Mouse (Mus musculus) embryonic facial prominence, embryonic 12.5 days (tissue): ENCODE data around the gene Fgfr1op. TPM values are rescaled to one million over a fixed set of nuclear protein-coding genes. Genes with fewer than 3 reads are reported as not detected.

Source experiments
- ATAC-seq: fragments of 200-750 bp; cut with Nextera tagmentation; 2 replicates; pipeline ENCODE4 v1.8.0; 2017; ENCODE audit not compliant: insufficient number of reproducible peaks, insufficient read depth, low FRiP score, low TSS enrichment
- H3K27ac ChIP-seq: fragments of 300-500 bp; sonication (generic); 2 replicates; pipeline ENCODE4 v1.5.1; 2016; ENCODE audit warnings: mild to moderate bottlenecking
- H3K27me3 ChIP-seq: fragments of 300-500 bp; sonication (generic); 2 replicates; pipeline ENCODE4 v1.6.1; 2016; ENCODE audit warnings: mild to moderate bottlenecking, moderate library complexity
- H3K36me3 ChIP-seq: fragments of 300-500 bp; sonication (generic); 2 replicates; pipeline ENCODE4 v1.6.1; 2016; ENCODE audit warnings: mild to moderate bottlenecking
- H3K4me1 ChIP-seq: fragments of 300-500 bp; sonication (generic); 2 replicates; pipeline ENCODE4 v1.6.1; 2016
- H3K4me2 ChIP-seq: fragments of 300-500 bp; sonication (generic); replicated peaks from 2 replicates; pipeline ENCODE4 v1.6.1; 2016; ENCODE audit warnings: mild to moderate bottlenecking, moderate library complexity
- H3K4me3 ChIP-seq: fragments of 300-500 bp; sonication (generic); 2 replicates; pipeline ENCODE4 v1.5.1; 2016; ENCODE audit warnings: mild to moderate bottlenecking
- H3K9ac ChIP-seq: fragments of 300-500 bp; sonication (generic); 2 replicates; pipeline ENCODE4 v1.6.1; 2016; ENCODE audit warnings: mild to moderate bottlenecking, moderate library complexity
- H3K9me3 ChIP-seq: fragments of 300-500 bp; sonication (generic); 2 replicates; pipeline ENCODE4 v1.6.1; 2016; ENCODE audit warnings: mild to moderate bottlenecking, moderate library complexity
- WGBS: fragments of 180-500 bp; shearing (Covaris S2); methylation state at CpG from one replicate; pipeline ENCODE4 v1.1.7; 2016; 5-methylcytosine and 5-hydroxymethylcytosine counted together
- polyA plus RNA-seq: library from polyadenylated mRNA; unstranded; fragments of >200 nt; fragmentation: Nextera tagmentation; extraction: Ambion mirVana; gene quantifications from 2 replicates; pipeline ENCODE4 v1.2.1, GENCODE M21; 2016

The Fgfr1op gene
- polyA plus RNA-seq, 1 experiment from 2014 or later = 43.5 TPM

DNA sequence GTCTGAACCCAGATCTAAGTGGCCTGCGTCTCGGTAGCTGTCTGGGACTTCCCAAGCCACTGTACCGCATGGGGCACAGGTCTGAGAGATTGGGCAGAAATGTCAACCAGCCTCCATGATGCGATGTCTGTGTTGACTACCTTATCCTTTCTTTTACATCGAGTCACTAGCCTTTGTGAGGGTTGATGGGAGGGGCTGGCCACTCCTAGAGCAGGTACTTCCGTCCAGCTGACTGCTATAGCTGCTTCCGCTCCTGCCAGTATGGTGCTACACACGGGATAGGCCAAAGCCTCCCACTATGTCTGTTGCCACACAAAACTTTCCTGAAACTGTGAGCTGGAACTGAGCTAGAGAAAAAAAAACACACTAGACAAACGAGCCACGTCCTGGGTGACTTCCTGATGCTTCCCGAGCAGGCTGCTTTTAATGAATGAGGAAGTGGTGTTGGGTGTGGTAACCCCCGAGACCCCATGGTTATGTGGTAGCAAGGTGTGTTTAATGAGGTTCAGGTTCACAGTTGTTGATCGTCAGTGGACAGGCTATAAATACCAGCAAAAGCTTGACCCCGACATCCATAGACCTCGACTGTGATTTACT, 68.4 kb downstream of the Fgfr1op start:
- H3K4me2 ChIP-seq = no peak overlapping the region
- H3K4me3 ChIP-seq = no peak overlapping the region
- H3K4me1 ChIP-seq = no peaks in the 10 kb centered on the region
- WGBS = 74% methylated on average over 15 of the region's 15 CpGs
- ATAC-seq = no peak
- no peaks in the 10 kb centered on the region for H3K36me3 ChIP-seq
- no peak overlapping the region for H3K27ac ChIP-seq
- H3K9me3 ChIP-seq = no peaks in the 10 kb centered on the region
- H3K9ac ChIP-seq = no peak overlapping the region
- H3K27me3 ChIP-seq = no peaks in the 10 kb centered on the region

DNA sequence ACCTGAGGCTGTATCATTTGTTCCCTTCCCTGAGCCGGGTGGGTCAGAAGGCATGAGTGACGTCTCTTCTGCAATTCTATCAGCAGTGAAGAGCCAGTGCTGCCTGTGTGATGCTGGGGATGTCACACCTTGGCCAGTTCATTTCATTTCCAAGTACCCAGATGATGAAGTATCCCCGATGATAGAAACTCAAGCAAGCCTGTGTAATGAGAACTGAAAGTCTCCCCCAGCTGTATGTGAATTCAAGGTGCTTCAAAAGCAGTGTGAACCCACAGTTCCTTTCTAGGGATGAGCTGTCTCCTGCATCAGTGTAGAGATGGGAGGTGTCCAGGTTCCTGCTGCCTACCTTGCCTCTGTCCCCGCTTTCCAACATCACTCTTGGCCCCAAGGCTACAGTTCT, 69.2 kb downstream of the Fgfr1op start:
- Histone ChIP-seq H3K4me1 (no peaks in the 10 kb centered on the region), H3K4me3 (no peak overlapping the region), H3K9ac (no peak overlapping the region), H3K9me3 (no peaks in the 10 kb centered on the region), H3K27ac (no peak overlapping the region), H3K4me2 (no peak overlapping the region), H3K27me3 (no peaks in the 10 kb centered on the region), H3K36me3 (no peaks in the 10 kb centered on the region)
- 72% methylated on average over 4 of the region's 4 CpGs for WGBS
- ATAC-seq = no peak

DNA sequence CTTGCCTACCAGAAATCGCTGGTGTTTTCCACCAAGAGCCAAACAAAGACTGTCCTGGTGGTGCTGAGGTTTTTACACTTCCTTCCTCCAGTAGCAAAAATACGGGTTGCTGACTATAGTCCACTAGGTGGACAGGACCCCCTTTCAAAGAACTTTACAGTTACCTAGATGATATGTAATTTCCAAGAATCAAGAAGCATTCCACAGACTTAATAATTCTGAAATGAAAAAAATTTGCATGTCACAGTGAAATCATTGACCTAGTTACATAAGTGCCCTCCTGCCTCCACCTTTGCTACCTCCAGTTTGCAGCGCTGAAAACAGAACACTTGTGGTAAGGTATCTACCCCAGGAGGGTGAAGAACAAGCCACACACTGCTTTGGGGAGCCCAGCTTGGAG, 70.4 kb downstream of the Fgfr1op start, which contains the start of gene Ccr6:
Ccr6 (plus strand) TSS at position 301 of the 400 bp plus-strand sequence.
- WGBS = 84% methylated on average over 3 of the region's 3 CpGs

DNA sequence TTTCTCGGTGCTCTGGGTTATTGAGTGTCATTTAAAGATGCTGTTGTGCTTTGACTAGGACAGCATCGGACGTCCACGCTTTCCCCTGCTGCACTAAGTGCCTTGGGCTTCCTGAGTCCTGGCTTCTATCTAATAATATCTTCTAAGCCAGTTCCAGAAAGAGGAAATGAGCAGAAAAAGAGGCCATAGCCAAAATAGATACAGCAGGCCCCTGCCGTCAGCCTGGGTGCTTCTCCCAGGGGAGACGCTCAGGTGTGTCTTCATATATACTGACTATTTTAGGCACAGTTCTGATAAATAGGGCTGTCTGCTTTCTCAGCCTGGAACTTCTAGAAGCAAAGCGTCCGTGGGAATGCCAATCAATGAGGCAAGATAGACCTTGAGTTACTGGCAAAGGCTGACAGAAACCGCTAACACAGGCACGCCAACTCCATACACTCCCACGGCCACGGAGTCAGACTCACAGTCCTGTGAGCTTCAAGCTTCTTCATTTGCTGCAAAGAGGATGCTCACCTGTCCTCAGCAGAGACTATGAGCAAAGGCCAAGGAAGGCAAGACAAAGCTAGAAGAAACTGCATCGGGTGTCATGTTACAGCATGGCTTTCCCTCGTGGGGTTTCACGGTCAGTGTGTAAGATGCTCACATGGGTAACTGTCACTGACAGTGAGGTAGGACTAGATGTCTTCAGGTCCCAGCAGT, 72.9 kb downstream of the Fgfr1op start:
- ATAC-seq = no peak
- no peaks in the 10 kb centered on the region for H3K36me3 ChIP-seq

More for the DNA sequence above, 70.4 kb downstream of the Fgfr1op start, which contains the start of gene Ccr6:
- Histone ChIP-seq H3K4me3 (no peak within 1 kb of the TSS), H3K4me1 (no peaks in the 10 kb centered on the region), H3K27ac (no peak within 1 kb of the TSS), H3K9me3 (no peaks in the 10 kb centered on the region), H3K4me2 (no peak within 1 kb of the TSS), H3K36me3 (no peaks in the 10 kb centered on the region), H3K9ac (no peak within 1 kb of the TSS), H3K27me3 (no peaks in the 10 kb centered on the region)
- ATAC-seq = no peak

DNA sequence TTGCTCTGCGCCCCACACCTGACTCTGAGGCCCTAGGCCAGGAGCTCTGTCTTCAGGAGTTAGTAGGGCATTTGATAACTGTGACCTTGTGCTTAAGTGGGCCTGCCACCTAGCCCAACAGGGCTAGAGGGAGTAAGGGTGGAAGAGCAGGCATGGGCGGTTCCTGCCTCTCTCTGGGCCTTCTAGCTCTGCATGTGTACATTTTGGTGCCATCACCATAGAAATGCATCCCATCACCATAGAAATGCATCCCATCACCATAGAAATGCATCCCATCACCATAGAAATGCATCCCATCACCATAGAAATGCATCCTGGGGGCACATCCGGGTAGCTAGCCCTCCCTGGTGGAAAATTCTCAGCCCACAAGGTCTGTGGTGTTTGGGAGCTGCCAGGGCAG, 74.3 kb downstream of the Fgfr1op start:
- H3K4me1 ChIP-seq = no peaks in the 10 kb centered on the region
- no peak overlapping the region for H3K27ac ChIP-seq
- H3K36me3 ChIP-seq = no peaks in the 10 kb centered on the region
- H3K27me3 ChIP-seq = no peaks in the 10 kb centered on the region
- no peak overlapping the region for H3K9ac ChIP-seq
- no peak overlapping the region for H3K4me3 ChIP-seq
- H3K9me3 ChIP-seq = no peaks in the 10 kb centered on the region
- no peak for ATAC-seq
- H3K4me2 ChIP-seq = no peak overlapping the region
- 79% methylated on average over 3 of the region's 3 CpGs for WGBS

More for the DNA sequence above, 72.9 kb downstream of the Fgfr1op start:
- Histone ChIP-seq H3K4me1 (no peaks in the 10 kb centered on the region), H3K4me3 (no peak overlapping the region), H3K27ac (no peak overlapping the region), H3K27me3 (no peaks in the 10 kb centered on the region), H3K9ac (no peak overlapping the region), H3K4me2 (no peak overlapping the region), H3K9me3 (no peaks in the 10 kb centered on the region)
- WGBS = 78% methylated on average over 15 of the region's 15 CpGs

DNA sequence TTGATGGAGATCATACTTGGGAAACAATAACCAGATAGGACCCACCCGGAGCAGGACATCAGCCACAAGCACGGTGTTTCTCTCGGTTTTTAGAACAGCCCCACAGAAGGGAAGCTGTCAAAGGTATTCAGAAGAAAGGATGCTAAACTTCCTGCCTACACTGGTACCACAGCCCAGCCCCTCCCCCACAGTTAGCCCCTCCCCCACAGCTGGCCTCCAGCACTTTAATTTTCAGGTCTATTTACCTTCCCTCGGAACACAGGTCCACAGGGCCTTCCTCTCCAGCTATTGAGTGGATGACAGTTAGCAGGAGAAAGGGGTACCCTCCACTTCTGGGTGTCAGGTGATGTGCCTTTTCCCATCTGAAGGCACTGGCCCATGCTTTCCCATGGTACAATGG, 75.2 kb downstream of the Fgfr1op start:
- H3K9me3 ChIP-seq = no peaks in the 10 kb centered on the region
- H3K36me3 ChIP-seq = no peaks in the 10 kb centered on the region
- H3K9ac ChIP-seq = no peak overlapping the region
- 58% methylated on average over 4 of the region's 4 CpGs for WGBS
- no peak overlapping the region for H3K4me2 ChIP-seq
- no peak overlapping the region for H3K4me3 ChIP-seq
- H3K4me1 ChIP-seq = no peaks in the 10 kb centered on the region
- no peak for ATAC-seq
- no peak overlapping the region for H3K27ac ChIP-seq
- no peaks in the 10 kb centered on the region for H3K27me3 ChIP-seq

DNA sequence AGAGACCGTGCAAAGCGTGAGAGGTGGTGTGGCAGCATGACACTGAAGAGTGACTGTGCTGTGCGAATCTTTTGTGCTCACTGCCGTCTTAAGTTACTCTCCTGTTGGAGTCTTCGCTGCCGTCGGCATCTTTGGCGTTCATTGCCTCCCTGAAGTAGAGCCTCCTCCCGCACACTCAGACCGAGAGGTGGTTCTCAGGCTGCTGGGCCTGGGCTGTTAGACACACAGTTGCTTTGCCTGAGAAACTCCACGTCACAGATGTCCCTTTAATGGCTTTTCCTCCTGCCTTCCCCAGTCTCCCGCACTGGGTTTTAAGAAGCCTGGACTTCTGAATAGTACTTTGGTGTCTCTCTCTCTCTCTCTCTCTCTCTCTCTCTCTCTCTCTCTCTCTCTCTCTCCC, 76.3 kb downstream of the Fgfr1op start:
- Histone ChIP-seq H3K9ac (no peak overlapping the region), H3K4me3 (no peak overlapping the region), H3K27ac (no peak overlapping the region), H3K36me3 (no peaks in the 10 kb centered on the region), H3K9me3 (no peaks in the 10 kb centered on the region), H3K27me3 (no peaks in the 10 kb centered on the region), H3K4me2 (no peak overlapping the region), H3K4me1 (no peaks in the 10 kb centered on the region)
- no peak for ATAC-seq
- WGBS = 65% methylated on average over 12 of the region's 12 CpGs

DNA sequence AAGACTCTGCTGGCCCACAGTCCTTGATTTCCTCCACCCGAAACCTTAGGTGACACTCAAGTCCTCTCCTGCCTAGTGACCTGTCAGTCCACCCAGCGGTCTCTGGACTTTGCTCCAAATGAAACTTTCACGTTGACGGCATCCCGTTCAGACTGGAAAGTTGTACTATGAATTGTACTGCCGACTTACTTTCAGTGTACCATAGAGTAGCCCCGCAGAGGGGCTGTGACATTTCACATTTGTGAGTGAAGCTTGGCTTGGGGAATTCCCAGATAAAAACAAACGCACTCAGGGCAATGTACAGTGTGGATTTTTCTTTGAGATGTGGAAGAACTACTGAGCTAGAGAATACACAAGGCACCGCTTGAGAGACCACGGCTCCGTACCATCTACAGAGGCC, 76.9 kb downstream of the Fgfr1op start:
- H3K27me3 ChIP-seq = no peaks in the 10 kb centered on the region
- no peak for ATAC-seq
- no peak overlapping the region for H3K4me2 ChIP-seq
- H3K4me3 ChIP-seq = no peak overlapping the region
- no peaks in the 10 kb centered on the region for H3K4me1 ChIP-seq
- 87% methylated on average over 11 of the region's 11 CpGs for WGBS
- no peak overlapping the region for H3K9ac ChIP-seq
- H3K36me3 ChIP-seq = no peaks in the 10 kb centered on the region
- H3K27ac ChIP-seq = no peak overlapping the region
- H3K9me3 ChIP-seq = no peaks in the 10 kb centered on the region

DNA sequence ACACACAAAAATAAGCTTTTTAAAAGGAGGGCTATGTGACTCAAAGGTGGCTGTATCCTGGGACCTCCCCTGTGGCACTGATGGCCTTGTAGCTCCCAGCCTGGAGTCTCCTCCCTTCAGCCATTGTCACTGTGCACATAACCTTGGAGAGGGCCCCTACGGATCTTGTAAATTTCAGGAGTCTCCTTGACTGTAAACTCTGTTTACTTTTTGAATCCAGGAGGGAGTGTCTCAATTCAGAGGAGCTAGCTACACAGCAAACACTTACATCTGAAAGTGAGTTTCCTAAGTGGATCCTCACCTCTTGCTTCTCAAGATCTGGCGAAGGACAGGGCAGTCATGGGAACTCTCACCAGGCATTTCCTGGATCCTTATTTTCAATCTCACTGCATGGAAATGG, 78.8 kb downstream of the Fgfr1op start:
- no peak overlapping the region for H3K4me3 ChIP-seq
- WGBS = 81% methylated on average over 2 of the region's 2 CpGs
- H3K9me3 ChIP-seq = no peaks in the 10 kb centered on the region
- H3K4me2 ChIP-seq = no peak overlapping the region
- no peaks in the 10 kb centered on the region for H3K36me3 ChIP-seq
- H3K9ac ChIP-seq = no peak overlapping the region
- no peak overlapping the region for H3K27ac ChIP-seq
- H3K27me3 ChIP-seq = no peaks in the 10 kb centered on the region
- no peak for ATAC-seq
- H3K4me1 ChIP-seq = no peaks in the 10 kb centered on the region

DNA sequence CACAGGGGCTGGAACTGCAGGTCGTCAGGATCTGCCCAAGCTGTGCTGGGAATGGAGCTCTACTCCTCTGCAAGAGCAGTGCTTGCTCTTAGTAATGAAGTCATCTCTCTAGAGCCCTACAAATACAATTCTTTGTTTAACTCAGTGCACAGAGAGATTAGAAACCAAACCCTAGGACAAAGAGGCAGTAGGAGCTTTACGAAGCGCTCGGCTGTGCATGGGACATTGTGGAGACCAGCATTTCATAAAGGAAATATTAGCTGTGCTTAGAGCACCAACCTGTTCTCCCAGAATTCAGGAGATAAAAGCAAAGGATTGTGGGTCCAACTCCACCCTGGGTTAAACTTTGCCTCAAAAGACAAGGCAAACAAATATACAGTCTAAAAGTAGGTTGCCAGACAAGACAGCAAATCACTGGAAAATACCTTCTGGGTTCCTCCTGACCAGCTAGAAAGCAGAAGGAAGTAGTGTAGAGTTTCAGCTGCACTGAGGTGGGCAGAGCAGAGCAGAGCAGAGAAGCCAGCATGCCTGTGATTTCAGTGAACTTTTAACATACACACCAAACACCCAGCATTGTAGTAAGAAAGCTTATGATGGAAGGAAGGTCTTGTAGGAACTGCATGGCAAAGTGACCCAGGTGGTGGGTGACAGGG, 80.9 kb downstream of the Fgfr1op start:
- Histone ChIP-seq H3K9me3 (no peaks in the 10 kb centered on the region), H3K4me1 (no peaks in the 10 kb centered on the region), H3K27ac (no peak overlapping the region), H3K27me3 (no peaks in the 10 kb centered on the region), H3K36me3 (no peaks in the 10 kb centered on the region), H3K9ac (no peak overlapping the region), H3K4me3 (no peak overlapping the region), H3K4me2 (no peak overlapping the region)
- ATAC-seq = no peak
- 76% methylated on average over 4 of the region's 4 CpGs for WGBS
